Mouse (Mus musculus) G1E (cell line): ENCODE data around the gene Egln1.

Source experiments
- CTCF ChIP-seq: IDR thresholded peaks from 2 replicates; pipeline ENCODE4 v1.5.1; 2012; ENCODE audit warnings: low read depth, low read length, inconsistent platforms, mixed read lengths
- GATA1 ChIP-seq: IDR thresholded peaks from 2 replicates; pipeline ENCODE4 v1.6.1; 2012; ENCODE audit warnings: borderline replicate concordance, low read length, inconsistent platforms, mixed read lengths
- GATA2 ChIP-seq: IDR thresholded peaks from 2 replicates; pipeline ENCODE4 v1.6.1; 2012; ENCODE audit warnings: low read depth, low read length, inconsistent platforms, borderline replicate concordance
- TAL1 ChIP-seq: conservative IDR thresholded peaks from 2 replicates; pipeline ENCODE4 v1.6.1; 2012; ENCODE audit warnings: low read depth, low read length, inconsistent platforms, mixed read lengths

DNA sequence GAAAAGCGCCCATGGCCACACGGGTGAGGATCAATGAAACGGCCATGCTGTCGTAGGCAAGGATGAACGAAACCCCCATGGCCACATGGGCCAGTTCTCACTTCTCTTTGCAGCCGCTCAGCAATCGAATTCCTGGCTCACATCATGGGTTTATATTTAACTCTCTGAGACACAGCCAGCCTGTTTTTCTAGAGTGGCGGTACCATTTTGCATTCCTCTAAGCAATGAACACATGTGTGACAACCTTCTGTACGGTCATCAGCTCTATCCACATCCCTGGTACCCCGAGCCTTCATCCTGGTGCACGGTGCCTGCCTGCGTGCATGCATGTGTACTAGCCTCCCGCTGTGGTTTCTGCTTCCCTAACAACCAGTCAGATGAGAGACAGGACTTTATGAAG is 19.0 kb downstream of the Egln1 start:
- TF ChIP-seq CTCF: no peak
- TF ChIP-seq GATA1: no peak
- no peak for TF ChIP-seq TAL1
- no peak for TF ChIP-seq GATA2
